Mouse (Mus musculus): Measurements from ENCODE around the gene Rhbdd2. TPM values are rescaled to one million over a fixed set of nuclear protein-coding genes. Genes with fewer than 3 reads are reported as not detected.

Gene Rhbdd2
- polyA plus RNA-seq, 1 experiment from 2014 or later: 44.8 TPM

GRCm38 (mm10) chr5:135691266-135691665 lies 58.8 kb downstream of the Rhbdd2 start:
- no peak for ATAC-seq (ENCODE audit: low FRiP score, low TSS enrichment)
- Histone ChIP-seq H3K9me3 (ENCODE audit: control insufficient read depth, low read length) (no peaks in the 10 kb centered on the region), H3K4me1 (replicated peaks; ENCODE audit: control insufficient read depth, insufficient read depth) (no peaks in the 10 kb centered on the region), H3K36me3 (ENCODE audit: control insufficient read depth, insufficient read depth, low read length) (no peaks in the 10 kb centered on the region), H3K4me3 (ENCODE audit: low read depth, low read length) (no peak overlapping the region), H3K9ac (ENCODE audit: low read length) (no peak overlapping the region), H3K27ac (replicated peaks) (peak overlapping the region; percentile 31; the same call in 1 of the 2 replicates), H3K4me2 (replicated peaks; ENCODE audit: low read depth) (no peak overlapping the region; the same call in 1 of the 2 replicates), H3K27me3 (ENCODE audit: control insufficient read depth, insufficient read depth, low read length) (no peaks in the 10 kb centered on the region)
- TF ChIP-seq CTCF (IDR thresholded peaks at IDR 0.05; ENCODE audit: low read depth): no peak
- no peak for TF ChIP-seq EP300 (optimal IDR thresholded peaks at IDR 0.05)
- no peak for DNase-seq (ENCODE audit: low spot score)
- 34% methylated on average over 4 of the region's 4 CpGs for WGBS

GRCm38 (mm10) chr5:135693281-135693853 lies 60.9 kb downstream of the Rhbdd2 start:
- no peak overlapping the region for H3K4me2 ChIP-seq (replicated peaks; ENCODE audit: low read depth)
- H3K9ac ChIP-seq (ENCODE audit: low read length): no peak overlapping the region
- TF ChIP-seq CTCF (IDR thresholded peaks at IDR 0.05; ENCODE audit: low read depth) (no peak), EP300 (optimal IDR thresholded peaks at IDR 0.05) (no peak)
- H3K4me3 ChIP-seq (ENCODE audit: low read depth, low read length): no peak overlapping the region
- no peaks in the 10 kb centered on the region for H3K36me3 ChIP-seq (ENCODE audit: control insufficient read depth, insufficient read depth, low read length)
- H3K27ac ChIP-seq (replicated peaks): no peak overlapping the region
- 75% methylated on average over 5 of the region's 5 CpGs for WGBS
- H3K27me3 ChIP-seq (ENCODE audit: control insufficient read depth, insufficient read depth, low read length): no peaks in the 10 kb centered on the region
- no peaks in the 10 kb centered on the region for H3K4me1 ChIP-seq (replicated peaks; ENCODE audit: control insufficient read depth, insufficient read depth)
- no peaks in the 10 kb centered on the region for H3K9me3 ChIP-seq (ENCODE audit: control insufficient read depth, low read length)
- ATAC-seq (ENCODE audit: low FRiP score, low TSS enrichment) (no peak), DNase-seq (ENCODE audit: low spot score) (no peak)

DNA sequence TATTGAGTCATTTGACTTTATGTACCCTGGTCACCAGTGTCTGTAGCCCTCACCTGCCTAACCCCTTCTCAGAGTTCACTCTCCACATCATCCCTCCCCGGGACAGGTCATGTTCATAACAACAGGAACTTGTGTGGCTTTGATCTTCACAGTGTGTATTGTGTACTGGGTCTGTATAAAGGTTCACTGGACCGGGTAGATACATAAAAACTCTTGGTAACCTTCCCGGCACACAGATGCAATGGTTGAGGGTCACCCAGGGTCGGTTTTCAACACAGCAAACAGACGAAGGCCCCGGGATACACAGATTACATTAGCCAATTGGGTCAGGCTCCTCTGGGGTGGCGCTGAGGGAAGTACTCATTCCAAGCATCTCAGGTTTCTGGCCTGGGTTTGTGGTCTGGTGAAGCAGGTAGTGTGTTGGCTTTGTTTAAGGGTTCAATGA lies 62.9 kb downstream of the Rhbdd2 start:
- H3K4me2 ChIP-seq (replicated peaks; ENCODE audit: low read depth): no peak overlapping the region
- H3K4me3 ChIP-seq (ENCODE audit: low read depth, low read length): no peak overlapping the region
- no peak for TF ChIP-seq CTCF (IDR thresholded peaks at IDR 0.05; ENCODE audit: low read depth)
- H3K36me3 ChIP-seq (ENCODE audit: control insufficient read depth, insufficient read depth, low read length): no peaks in the 10 kb centered on the region
- ATAC-seq (ENCODE audit: low FRiP score, low TSS enrichment) (peak; percentile 88), DNase-seq (ENCODE audit: low spot score) (peak; percentile 53)
- H3K9me3 ChIP-seq (ENCODE audit: control insufficient read depth, low read length): no peaks in the 10 kb centered on the region
- 41% methylated on average over 7 of the region's 7 CpGs for WGBS
- H3K27ac ChIP-seq (replicated peaks): peak overlapping the region; percentile 36
- H3K9ac ChIP-seq (ENCODE audit: low read length): no peak overlapping the region
- no peaks in the 10 kb centered on the region for H3K27me3 ChIP-seq (ENCODE audit: control insufficient read depth, insufficient read depth, low read length)
- no peaks in the 10 kb centered on the region for H3K4me1 ChIP-seq (replicated peaks; ENCODE audit: control insufficient read depth, insufficient read depth)

Other genes starting within 250 kb of the Rhbdd2 start
- 3.6 and 3.9 TPM in 2 replicates for gene Pom121, start 238.1 kb upstream of the Rhbdd2 start, polyA plus RNA-seq (2015; fragmentation: Nextera tagmentation; extraction: Ambion mirVana)
- gene Hip1, start 87.5 kb upstream of the Rhbdd2 start, polyA plus RNA-seq (2015; fragmentation: Nextera tagmentation; extraction: Ambion mirVana): 4.9 and 7.3 TPM in 2 replicates
- not detected in 2 replicates for gene Ccl26, start 69.0 kb upstream of the Rhbdd2 start, polyA plus RNA-seq (2015; fragmentation: Nextera tagmentation; extraction: Ambion mirVana)
- gene Ccl24, start 59.6 kb upstream of the Rhbdd2 start, polyA plus RNA-seq (2015; fragmentation: Nextera tagmentation; extraction: Ambion mirVana): 1.7 and 2.8 TPM in 2 replicates
- gene Por, start 37.4 kb downstream of the Rhbdd2 start, polyA plus RNA-seq (2015; fragmentation: Nextera tagmentation; extraction: Ambion mirVana): 174 and 177 TPM in 2 replicates
- 37.4 and 46.4 TPM in 2 replicates for gene Tmem120a, start 111.8 kb downstream of the Rhbdd2 start, polyA plus RNA-seq (2015; fragmentation: Nextera tagmentation; extraction: Ambion mirVana)
- 0.10 and 0.27 TPM in 2 replicates for gene Styxl1, start 145.8 kb downstream of the Rhbdd2 start, polyA plus RNA-seq (2015; fragmentation: Nextera tagmentation; extraction: Ambion mirVana)
- gene Mdh2, start 145.9 kb downstream of the Rhbdd2 start, polyA plus RNA-seq (2015; fragmentation: Nextera tagmentation; extraction: Ambion mirVana): 445 and 469 TPM in 2 replicates
- 0.67 TPM in 2 replicates for gene Srrm3, start 174.3 kb downstream of the Rhbdd2 start, polyA plus RNA-seq (2015; fragmentation: Nextera tagmentation; extraction: Ambion mirVana)

Data from stomach, postnatal 0 days (tissue).